In genomic region chr1:142403602-142404001, GRCm38 (mm10) we compare ENCODE assay signal across 26 mouse cellular contexts.
"Had no signal": no experiment of that assay in that cellular context is flagged by ENCODE, and none has a peak within 500 bp of the region (broad histone marks: within the 10 kb centered on the region; RNA-seq: fewer than 3 reads in every experiment).

No protein-coding gene starts in this region.

- H3K4me3 ChIP-seq: embryonic facial prominence, embryonic 10.5 days; embryonic facial prominence, embryonic 12.5 days; embryonic facial prominence, embryonic 13.5 days; embryonic facial prominence, embryonic 15.5 days; erythroblast, embryonic 14.5 days; forebrain, embryonic 10.5 days; forebrain, embryonic 12.5 days; forebrain, embryonic 13.5 days; forebrain, embryonic 15.5 days; gastrocnemius, adult 2 months; heart, adult 2 months had no signal

- ATAC-seq: forebrain, embryonic 13.5 days; forebrain, embryonic 14.5 days; forebrain, embryonic 15.5 days; forebrain, embryonic 16.5 days; forebrain, postnatal 0 days had no signal

- H3K4me2 ChIP-seq: embryonic facial prominence, embryonic 12.5 days; embryonic facial prominence, embryonic 13.5 days; embryonic facial prominence, embryonic 15.5 days; forebrain, embryonic 12.5 days; forebrain, embryonic 13.5 days; forebrain, embryonic 15.5 days had no signal

- H3K9me3 ChIP-seq: embryonic facial prominence, embryonic 10.5 days; embryonic facial prominence, embryonic 12.5 days; embryonic facial prominence, embryonic 13.5 days; embryonic facial prominence, embryonic 15.5 days; forebrain, embryonic 10.5 days; forebrain, embryonic 12.5 days; forebrain, embryonic 13.5 days; forebrain, embryonic 15.5 days had no signal

- H3K9ac ChIP-seq: embryonic facial prominence, embryonic 12.5 days; embryonic facial prominence, embryonic 13.5 days; embryonic facial prominence, embryonic 15.5 days; forebrain, embryonic 12.5 days; forebrain, embryonic 13.5 days; forebrain, embryonic 15.5 days; forebrain, postnatal 0 days had no signal

- H3K4me1 ChIP-seq: embryonic facial prominence, embryonic 10.5 days; embryonic facial prominence, embryonic 12.5 days; embryonic facial prominence, embryonic 13.5 days; embryonic facial prominence, embryonic 15.5 days; forebrain, embryonic 10.5 days; forebrain, embryonic 12.5 days; forebrain, embryonic 13.5 days; forebrain, embryonic 15.5 days had no signal

- H3K27me3 ChIP-seq: embryonic facial prominence, embryonic 12.5 days; embryonic facial prominence, embryonic 13.5 days; embryonic facial prominence, embryonic 15.5 days; forebrain, embryonic 12.5 days; forebrain, embryonic 13.5 days; forebrain, embryonic 15.5 days had no signal

- DNase-seq: cerebellum, adult 8-10 months; cerebellum, adult 9-10 months; cerebellum, adult 9-11 months; cerebellum, postnatal 10 days; cerebellum, postnatal 14 days; cerebellum, postnatal 36 days; embryo, embryonic 11 days; forebrain, postnatal 0 days; gastrocnemius, adult 2 months; gastrocnemius, postnatal 10 days; gastrocnemius, postnatal 14 days; gastrocnemius, postnatal 25 days; gastrocnemius, postnatal 36 days; heart, adult 18-20 months; heart, adult 2 months had no signal

- H3K36me3 ChIP-seq: embryonic facial prominence, embryonic 10.5 days; embryonic facial prominence, embryonic 12.5 days; embryonic facial prominence, embryonic 13.5 days; embryonic facial prominence, embryonic 15.5 days; forebrain, embryonic 10.5 days; forebrain, embryonic 12.5 days; forebrain, embryonic 15.5 days had no signal

- H3K27ac ChIP-seq: embryonic facial prominence, embryonic 10.5 days; embryonic facial prominence, embryonic 12.5 days; embryonic facial prominence, embryonic 13.5 days; embryonic facial prominence, embryonic 15.5 days; forebrain, embryonic 10.5 days; forebrain, embryonic 12.5 days; forebrain, embryonic 13.5 days; forebrain, embryonic 15.5 days; gastrocnemius, adult 2 months; heart, adult 2 months had no signal
